Mouse (Mus musculus) kidney, postnatal 14 days (tissue): ENCODE measurements around the gene Fgd3.

Experiments used
- DNase-seq: peaks from one replicate; pipeline ENCODE4 v3.0.0; 2022; ENCODE audit warnings: mixed read lengths

Gene Fgd3

GRCm38 (mm10) chr13:49247740-49248466 is 72.2 kb downstream of the Fgd3 start:
- DNase-seq = peak; percentile 81

DNA sequence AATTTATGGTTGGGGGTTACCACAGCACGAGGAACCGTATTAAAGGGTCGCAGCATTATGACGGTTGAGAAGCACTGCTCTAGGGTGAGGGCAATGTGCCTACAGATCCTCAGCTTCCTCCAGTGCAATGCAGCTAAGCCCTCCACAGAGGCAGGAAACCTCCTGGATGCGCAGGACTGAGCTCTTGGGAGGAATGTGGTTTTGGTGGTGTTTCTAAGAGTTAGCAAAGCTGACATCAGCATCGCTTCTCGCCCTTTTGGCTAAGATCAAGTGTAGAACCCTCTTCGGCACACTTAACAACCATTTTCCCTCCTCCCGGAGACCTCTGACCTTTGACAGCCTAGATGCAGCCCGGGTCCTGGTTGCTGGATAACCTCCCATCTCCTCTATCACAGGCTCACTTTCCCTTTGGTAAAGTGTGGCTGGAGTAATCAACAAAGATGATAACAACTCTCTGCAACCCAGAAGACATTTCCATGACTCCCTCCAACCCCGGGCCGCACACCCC is 72.8 kb downstream of the Fgd3 start:
- DNase-seq = peak; percentile 27

DNA sequence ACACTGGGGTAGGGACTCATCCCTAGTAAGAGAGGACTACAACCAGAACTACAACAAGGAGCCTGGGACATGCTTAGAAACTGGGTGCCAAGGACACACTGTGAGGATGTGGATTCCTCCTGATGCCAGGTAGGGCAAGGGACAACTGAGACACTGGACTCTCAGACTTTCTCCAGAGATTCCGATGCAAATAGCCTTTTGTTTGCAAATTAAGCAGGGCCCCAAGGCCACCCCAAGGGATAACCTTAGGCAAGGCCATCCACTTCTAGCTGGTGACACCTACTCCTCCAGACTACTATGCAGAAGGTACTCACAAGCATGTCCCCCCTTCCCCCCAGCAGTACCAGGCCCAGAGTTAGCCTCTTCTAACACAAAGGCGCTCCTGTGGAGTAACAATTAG is 73.5 kb downstream of the Fgd3 start:
- peak; percentile 28 for DNase-seq

- peak; percentile 74 for DNase-seq
Measured at GRCm38 (mm10) chr13:49246011-49246410, 74.1 kb downstream of the Fgd3 start.

DNA sequence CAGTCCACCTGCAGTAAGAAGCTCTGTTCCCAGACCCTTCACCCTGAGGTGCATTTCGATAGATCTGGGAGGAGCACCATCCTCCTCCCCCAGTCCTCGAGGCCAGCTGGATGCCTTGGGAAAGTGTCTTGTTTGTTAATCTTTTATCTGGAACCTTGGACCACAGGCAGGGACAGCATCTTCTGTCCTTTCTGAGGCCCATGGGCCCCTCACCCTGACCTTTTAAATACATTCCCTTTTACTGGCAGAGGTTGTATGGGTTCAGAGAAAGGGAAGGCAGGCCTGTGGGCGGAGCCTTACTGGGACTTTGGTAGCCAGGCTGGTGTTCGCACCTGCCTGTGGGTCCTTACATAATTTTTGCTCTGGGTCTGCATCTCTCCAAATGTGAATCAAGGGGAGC is 74.9 kb downstream of the Fgd3 start:
- peak; percentile 85 for DNase-seq

DNA sequence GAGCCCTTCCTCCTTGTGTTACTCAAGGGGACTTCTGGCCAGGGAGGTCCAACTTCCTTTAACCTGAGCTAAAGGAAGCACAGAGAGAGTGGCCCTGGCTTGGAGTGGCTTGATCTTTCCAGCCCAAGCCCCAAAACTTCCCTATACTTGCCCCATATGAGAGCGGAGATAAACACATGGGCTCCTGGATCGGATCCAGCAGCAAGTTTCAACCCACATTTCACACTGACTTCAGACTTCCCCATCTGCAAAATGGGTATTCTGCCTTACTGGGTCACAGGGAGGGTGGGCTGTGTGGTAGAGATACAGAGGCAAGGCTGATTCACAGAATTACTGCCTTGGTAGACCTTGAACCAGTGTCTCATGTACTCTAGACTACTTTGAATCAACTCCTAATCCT is 76.6 kb downstream of the Fgd3 start:
- no peak for DNase-seq

- no peak for DNase-seq
Measured at GRCm38 (mm10) chr13:49242321-49243065, 77.6 kb downstream of the Fgd3 start.

GRCm38 (mm10) chr13:49238737-49239136 is 81.4 kb downstream of the Fgd3 start:
- no peak for DNase-seq

- DNase-seq = no peak
Measured at GRCm38 (mm10) chr13:49237617-49238016, 82.5 kb downstream of the Fgd3 start.

DNA sequence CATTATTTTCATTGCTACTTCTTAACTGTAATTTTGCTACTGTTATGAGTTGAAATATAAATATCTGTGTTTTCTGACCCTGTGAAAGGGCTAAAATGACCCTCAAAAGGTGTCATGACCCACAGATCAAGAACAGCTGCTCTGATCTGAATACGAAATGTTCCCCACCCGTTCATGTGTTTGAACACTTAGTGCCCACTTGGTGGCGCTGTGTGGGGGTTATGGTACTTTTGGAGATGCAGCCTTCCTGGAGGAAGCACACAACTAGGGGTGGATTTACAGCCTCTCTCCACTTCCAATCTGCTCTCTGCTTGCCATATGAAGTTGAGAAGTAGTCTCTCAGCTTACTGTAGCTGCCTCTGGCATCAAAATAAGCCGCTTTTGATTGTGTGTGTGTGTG is 85.4 kb downstream of the Fgd3 start:
- no peak for DNase-seq

GRCm38 (mm10) chr13:49233792-49234572 is 86.1 kb downstream of the Fgd3 start:
- peak; percentile 83 for DNase-seq

DNA sequence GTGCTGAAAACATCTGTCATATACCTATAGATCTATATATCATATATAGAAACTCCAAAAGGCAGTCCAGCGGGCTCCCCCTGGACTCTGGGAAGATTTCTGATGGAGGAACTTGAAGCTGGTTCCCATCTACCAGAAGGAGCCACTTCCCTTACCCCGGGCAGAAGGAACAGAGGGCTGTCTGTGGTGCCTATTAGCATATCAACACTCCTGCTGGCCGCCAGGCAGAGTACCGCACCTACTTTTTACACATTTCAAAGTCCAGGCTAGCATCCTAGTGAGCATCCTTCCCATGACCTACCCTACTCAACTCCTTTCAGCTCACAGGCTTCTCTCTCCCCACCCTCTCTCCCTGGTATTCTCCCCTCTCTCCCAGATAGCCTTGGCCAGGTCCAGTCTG is 94.5 kb downstream of the Fgd3 start:
- no peak for DNase-seq

- DNase-seq = no peak
Measured at GRCm38 (mm10) chr13:49225159-49225558, 95.0 kb downstream of the Fgd3 start.

- no peak for DNase-seq
Measured at GRCm38 (mm10) chr13:49224729-49225128, 95.4 kb downstream of the Fgd3 start.

GRCm38 (mm10) chr13:49224314-49224713 is 95.8 kb downstream of the Fgd3 start:
- peak; percentile 66 for DNase-seq

- no peak for DNase-seq
Measured at GRCm38 (mm10) chr13:49220912-49221311, 99.2 kb downstream of the Fgd3 start.

- no peak for DNase-seq
Measured at GRCm38 (mm10) chr13:49219367-49219766, 100.7 kb downstream of the Fgd3 start.

DNA sequence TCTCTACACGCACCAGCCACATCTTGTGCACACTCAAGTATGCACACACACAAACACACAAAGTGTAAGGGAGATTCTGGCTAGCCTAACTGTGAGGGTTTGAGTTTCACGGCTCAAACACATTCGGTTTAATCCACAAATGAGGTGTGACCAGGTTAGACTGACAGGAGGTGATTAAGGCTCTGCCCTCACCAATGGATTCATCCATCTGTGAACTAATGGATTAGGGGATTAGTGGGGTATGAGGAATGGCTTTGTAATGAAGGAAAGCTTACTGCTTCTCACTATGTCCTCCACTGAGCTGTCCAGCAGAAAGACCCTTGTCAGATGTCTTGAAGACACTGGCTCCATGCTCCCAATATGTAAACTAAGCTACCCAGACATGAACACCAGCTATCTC is 101.5 kb downstream of the Fgd3 start:
- DNase-seq = no peak

DNA sequence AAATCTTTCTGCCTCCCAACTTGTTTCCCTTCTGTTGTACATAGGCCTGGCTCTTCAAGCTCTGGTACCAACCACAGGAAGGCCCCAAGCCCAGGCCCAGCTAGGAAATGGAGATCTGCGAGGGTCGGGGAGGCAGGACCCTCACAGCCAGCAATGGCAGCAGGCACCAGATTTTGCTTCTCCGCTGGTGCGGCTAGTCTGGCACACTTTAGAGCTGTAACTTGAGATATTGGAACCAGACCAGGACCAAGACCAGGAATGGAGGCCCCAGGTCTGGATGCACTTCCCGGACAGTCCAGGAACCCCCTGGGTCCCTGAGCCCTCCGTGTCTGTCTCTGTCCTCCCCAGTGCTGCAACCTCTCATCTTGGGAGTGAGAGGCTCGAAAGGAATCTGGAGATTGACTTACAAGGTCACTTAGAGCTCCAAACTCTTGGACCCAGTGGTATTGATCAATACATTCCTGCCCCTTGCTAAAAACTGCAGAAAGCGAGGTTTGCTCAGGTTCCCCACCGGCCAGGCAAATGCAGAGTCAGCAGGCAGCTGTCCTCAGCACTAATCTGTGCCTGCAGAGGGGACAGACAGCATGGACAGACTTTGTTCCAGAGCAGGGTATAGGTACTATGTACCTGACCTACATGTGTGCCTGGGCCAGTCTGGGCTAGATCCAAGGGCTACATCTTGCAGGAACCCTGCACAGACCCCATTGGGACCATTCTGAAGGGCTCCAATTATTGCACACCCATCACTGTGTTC is 103.1 kb downstream of the Fgd3 start:
- no peak for DNase-seq

GRCm38 (mm10) chr13:49216220-49216552 is 103.9 kb downstream of the Fgd3 start:
- DNase-seq = no peak

- DNase-seq = peak; percentile 98
Measured at GRCm38 (mm10) chr13:49215504-49216219, 104.4 kb downstream of the Fgd3 start, which contains the start of gene Card19. TSS of gene Card19 (minus strand) at chr13:49216037.

GRCm38 (mm10) chr13:49215128-49215503 is 105.0 kb downstream of the Fgd3 start:
- no peak for DNase-seq
